Mouse (Mus musculus) cortical plate, adult 2 months (tissue): ENCODE results near the gene Lmx1b.

ENCODE experiments used
- CTCF ChIP-seq: fragments of 200-500 bp; IDR thresholded peaks from 2 replicates; pipeline ENCODE4 v1.5.1; 2011; ENCODE audit warnings: mild to moderate bottlenecking, control low read depth, low read length; ENCODE audit not compliant: insufficient read depth; ENCODE audit errors: extremely low read depth
- POLR2A ChIP-seq: fragments of 200-500 bp; IDR thresholded peaks from 2 replicates; pipeline ENCODE4 v1.6.1; 2011; ENCODE audit warnings: mild to moderate bottlenecking, low read length, control low read depth; ENCODE audit not compliant: insufficient read depth; ENCODE audit errors: extremely low read depth

DNA sequence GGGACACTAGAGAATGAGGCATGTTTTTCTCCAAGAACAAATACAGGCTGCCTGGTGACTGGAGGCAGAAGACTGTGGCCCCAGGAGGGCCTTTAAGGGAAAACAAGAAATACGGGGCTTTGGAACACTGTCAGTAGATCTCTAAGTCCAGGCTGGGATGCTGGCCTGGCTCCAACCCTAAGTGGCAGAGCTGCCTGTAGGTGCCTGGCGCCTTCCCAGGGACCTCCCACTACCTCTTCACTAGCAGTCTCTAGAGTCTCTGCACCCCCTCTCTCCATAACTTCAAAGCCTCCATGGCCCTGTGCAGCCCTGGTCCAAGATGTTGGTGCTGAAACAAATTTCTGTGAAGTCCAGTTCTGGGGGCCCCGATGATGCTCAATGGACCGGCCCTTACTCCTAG is 74.4 kb downstream of the Lmx1b start:
- TF ChIP-seq POLR2A: no peak
- TF ChIP-seq CTCF: no peak
